Mouse (Mus musculus) G1E (cell line): ENCODE measurements around the gene E130311K13Rik.

Source experiments
- CTCF ChIP-seq: IDR thresholded peaks from 2 replicates; pipeline ENCODE4 v1.5.1; 2012; ENCODE audit warnings: low read depth, low read length, inconsistent platforms, mixed read lengths
- POLR2AphosphoS5 ChIP-seq: IDR thresholded peaks from 2 replicates; pipeline ENCODE4 v1.6.1; 2012; ENCODE audit warnings: low read depth, low read length, inconsistent platforms; ENCODE audit not compliant: insufficient replicate concordance

DNA sequence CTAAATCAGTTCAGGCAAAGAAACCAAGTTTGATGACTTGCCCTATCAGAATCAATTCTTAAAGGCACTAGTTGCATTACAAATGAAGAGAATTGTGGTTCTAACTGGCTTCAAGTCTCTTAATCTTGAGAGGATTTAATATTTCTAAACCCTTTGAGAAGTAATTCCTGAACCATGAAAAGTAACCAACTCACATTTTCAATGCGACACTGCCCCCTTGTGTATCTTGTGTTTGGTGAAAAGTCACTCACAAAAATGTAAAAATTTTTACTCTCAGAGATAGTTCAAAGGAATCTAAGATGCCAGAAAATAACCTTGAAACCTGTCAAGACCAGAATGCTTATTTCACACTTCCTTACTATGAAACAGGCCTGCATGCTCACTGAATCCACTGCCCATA, 61.0 kb downstream of the E130311K13Rik start:
- TF ChIP-seq POLR2AphosphoS5 (no peak), CTCF (no peak)
